Mouse (Mus musculus): ENCODE data around the gene Tiam2.

DNA sequence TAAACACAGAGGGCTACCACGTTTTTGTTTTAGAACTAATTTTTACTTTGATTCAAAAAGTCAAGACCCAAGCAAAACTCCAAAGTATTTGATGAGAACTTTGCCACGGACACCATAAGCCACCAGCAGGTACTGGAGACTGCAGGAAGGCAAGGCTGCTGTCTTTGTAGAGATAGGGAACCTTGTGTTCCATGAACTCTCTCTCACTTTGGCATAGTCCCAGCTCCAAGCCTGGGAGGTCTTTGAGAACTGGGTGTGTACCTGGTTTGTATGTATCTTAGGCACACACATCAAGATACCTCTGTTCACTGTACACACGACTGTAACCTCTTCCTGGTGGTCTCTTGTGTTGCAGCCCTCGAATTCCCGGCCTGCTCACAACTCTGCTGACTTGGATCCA is 187.9 kb downstream of the Tiam2 start:
- TF ChIP-seq CTCF (IDR thresholded peaks at IDR 0.05; ENCODE audit: low read depth) (no peak), EP300 (optimal IDR thresholded peaks at IDR 0.05) (no peak)

Measured in stomach, postnatal 0 days (tissue).